Mouse (Mus musculus): Measurements from ENCODE around the gene Cyp11a1. TPM values are rescaled to one million over a fixed set of nuclear protein-coding genes. Genes with fewer than 3 reads are reported as not detected.
A peak's percentile ranks its signal among the peaks of the same experiment; 100 is the strongest.

Cyp11a1 gene
- total and polyA plus RNA-seq, 3 experiments: not detected

- Histone ChIP-seq H3K9ac (ENCODE audit: control insufficient read depth, low read depth, low read length, poor library complexity, severe bottlenecking) (no peak overlapping the region), H3K36me3 (ENCODE audit: control insufficient read depth in 1 of 2, insufficient read depth in 2 of 2, low read length in 2 of 2) (no peaks in the 10 kb centered on the region), H3K4me1 (ENCODE audit: control insufficient read depth in 1 of 2, insufficient read depth in 2 of 2, low read length in 2 of 2) (no peaks in the 10 kb centered on the region)
Measured at GRCm38 (mm10) chr9:57992060-57992459, 14.2 kb upstream of the Cyp11a1 start.

GRCm38 (mm10) chr9:57992781-57993591 lies 13.2 kb upstream of the Cyp11a1 start:
- no peaks in the 10 kb centered on the region for H3K79me2 ChIP-seq (ENCODE audit: control insufficient read depth, insufficient read depth, low read length, poor library complexity)
- DNase-seq (ENCODE audit: low read depth, low spot score): no peak
- peaks cover 0 to 4% of the 10 kb centered on the region in 2 experiments; a peak in 1 of 4 replicates for H3K4me1 ChIP-seq (ENCODE audit: control insufficient read depth in 1 of 2, insufficient read depth in 2 of 2, low read length in 2 of 2)
- H3K36me3 ChIP-seq (ENCODE audit: control insufficient read depth in 1 of 2, insufficient read depth in 2 of 2, low read length in 2 of 2): no peaks in the 10 kb centered on the region; a peak in 1 of 4 replicates
- H3K4me3 ChIP-seq (ENCODE audit: control insufficient read depth in 1 of 2, insufficient read depth in 1 of 2, low read depth in 2 of 2, low read length in 2 of 2): no peak overlapping the region
- H3K27me3 ChIP-seq (ENCODE audit: control insufficient read depth in 1 of 2, insufficient read depth in 2 of 2, low read length in 2 of 2): peaks cover 3 to 7% of the 10 kb centered on the region in 2 experiments; a peak in 3 of 4 replicates
- no peak overlapping the region for H3K9ac ChIP-seq (ENCODE audit: control insufficient read depth, low read depth, low read length, poor library complexity, severe bottlenecking)
- H3K27ac ChIP-seq (ENCODE audit: control insufficient read depth, low read depth, low read length): no peak overlapping the region
- TF ChIP-seq HCFC1 (IDR thresholded peaks at IDR 0.05; ENCODE audit: low read depth, low read length) (no peak), SIN3A (IDR thresholded peaks at IDR 0.05; ENCODE audit: low read length) (no peak), EP300 (IDR thresholded peaks at IDR 0.05; ENCODE audit: low read depth in 1 of 2, low read length in 2 of 2) (no peak), MYC (IDR thresholded peaks at IDR 0.05; ENCODE audit: low read depth, low read length) (no peak), USF1 (IDR thresholded peaks at IDR 0.05; ENCODE audit: low read depth, low read length) (no peak), POLR2AphosphoS5 (IDR thresholded peaks at IDR 0.05; ENCODE audit: borderline replicate concordance, low read depth, low read length) (no peak)
- H3K9me3 ChIP-seq (replicated peaks; ENCODE audit: insufficient read depth, low read length): no peaks in the 10 kb centered on the region

More at GRCm38 (mm10) chr9:57992060-57992459, 14.2 kb upstream of the Cyp11a1 start:
- Histone ChIP-seq H3K27ac (ENCODE audit: control insufficient read depth, low read depth, low read length) (no peak overlapping the region), H3K4me3 (ENCODE audit: control insufficient read depth in 1 of 2, insufficient read depth in 1 of 2, low read depth in 2 of 2, low read length in 2 of 2) (no peak overlapping the region), H3K27me3 (ENCODE audit: control insufficient read depth in 1 of 2, insufficient read depth in 2 of 2, low read length in 2 of 2) (peaks cover 3 to 8% of the 10 kb centered on the region in 2 experiments; a peak in 3 of 4 replicates), H3K79me2 (ENCODE audit: control insufficient read depth, insufficient read depth, low read length, poor library complexity) (no peaks in the 10 kb centered on the region), H3K9me3 (replicated peaks; ENCODE audit: insufficient read depth, low read length) (no peaks in the 10 kb centered on the region)
- DNase-seq (ENCODE audit: low read depth, low spot score): no peak
- TF ChIP-seq BHLHE40 (IDR thresholded peaks at IDR 0.05; ENCODE audit: borderline replicate concordance, low read depth, low read length) (no peak), CHD2 (IDR thresholded peaks at IDR 0.05; ENCODE audit: low read length) (no peak), MAX (IDR thresholded peaks at IDR 0.05; ENCODE audit: low read length) (no peak), GATA1 (IDR thresholded peaks at IDR 0.05; ENCODE audit: low read depth, low read length) (no peak), RAD21 (IDR thresholded peaks at IDR 0.05; ENCODE audit: low read depth, low read length) (no peak), KAT2A (conservative IDR thresholded peaks at IDR 0.05; ENCODE audit: low read depth, low read length) (no peak), ZKSCAN1 (IDR thresholded peaks at IDR 0.05; ENCODE audit: low read depth, low read length) (no peak)

GRCm38 (mm10) chr9:57995282-57995681 lies 10.9 kb upstream of the Cyp11a1 start:
- TF ChIP-seq NELFE (IDR thresholded peaks at IDR 0.05; ENCODE audit: low read depth, low read length) (no peak), ZC3H11A (IDR thresholded peaks at IDR 0.05; ENCODE audit: low read depth, low read length) (no peak), BHLHE40 (IDR thresholded peaks at IDR 0.05; ENCODE audit: borderline replicate concordance, low read depth, low read length) (no peak), SIN3A (IDR thresholded peaks at IDR 0.05; ENCODE audit: low read length) (no peak), CTCF (IDR thresholded peaks at IDR 0.05 in 2 of 3, conservative IDR thresholded peaks at IDR 0.05 in 1 of 3; ENCODE audit: control insufficient read depth in 1 of 3, insufficient read depth in 1 of 3, low read depth in 2 of 3, low read length in 3 of 3, poor library complexity in 1 of 3, severe bottlenecking in 1 of 3) (peak in 2 of 3 experiments; percentile 40 to 56; a peak in 5 of 6 replicates), USF2 (IDR thresholded peaks at IDR 0.05; ENCODE audit: borderline replicate concordance in 1 of 2, insufficient read depth in 1 of 2, low read depth in 1 of 2, low read length in 2 of 2) (no peak), RAD21 (IDR thresholded peaks at IDR 0.05; ENCODE audit: low read depth, low read length) (peak; percentile 34), TCF12 (IDR thresholded peaks at IDR 0.05; ENCODE audit: low read depth, low read length) (no peak), MEF2A (IDR thresholded peaks at IDR 0.05; ENCODE audit: extremely low read depth, insufficient replicate concordance, low read depth, low read length, poor library complexity, severe bottlenecking) (no peak), POLR2AphosphoS2 (IDR thresholded peaks at IDR 0.05; ENCODE audit: low read length) (no peak), POLR2AphosphoS5 (IDR thresholded peaks at IDR 0.05; ENCODE audit: borderline replicate concordance, low read depth, low read length) (no peak), SMC3 (IDR thresholded peaks at IDR 0.05; ENCODE audit: low read depth, low read length) (peak; percentile 51), ELF1 (IDR thresholded peaks at IDR 0.05; ENCODE audit: low read depth, low read length) (no peak), POLR2A (IDR thresholded peaks at IDR 0.05; ENCODE audit: control insufficient read depth in 1 of 2, insufficient read depth in 1 of 2, low read depth in 1 of 2, low read length in 2 of 2, poor library complexity in 1 of 2) (no peak)
- Histone ChIP-seq H3K36me3 (ENCODE audit: control insufficient read depth in 1 of 2, insufficient read depth in 2 of 2, low read length in 2 of 2) (no peaks in the 10 kb centered on the region; a peak in 1 of 4 replicates), H3K27me3 (ENCODE audit: control insufficient read depth in 1 of 2, insufficient read depth in 2 of 2, low read length in 2 of 2) (peaks cover 3 to 10% of the 10 kb centered on the region in 2 experiments), H3K27ac (ENCODE audit: control insufficient read depth, low read depth, low read length) (no peak overlapping the region), H3K79me2 (ENCODE audit: control insufficient read depth, insufficient read depth, low read length, poor library complexity) (no peaks in the 10 kb centered on the region), H3K9ac (ENCODE audit: control insufficient read depth, low read depth, low read length, poor library complexity, severe bottlenecking) (no peak overlapping the region), H3K4me1 (ENCODE audit: control insufficient read depth in 1 of 2, insufficient read depth in 2 of 2, low read length in 2 of 2) (peaks cover 0 to 4% of the 10 kb centered on the region in 2 experiments; a peak in 1 of 4 replicates), H3K9me3 (replicated peaks; ENCODE audit: insufficient read depth, low read length) (no peaks in the 10 kb centered on the region), H3K4me3 (ENCODE audit: control insufficient read depth in 1 of 2, insufficient read depth in 1 of 2, low read depth in 2 of 2, low read length in 2 of 2) (no peak overlapping the region)
- peak; percentile 27 for DNase-seq (ENCODE audit: low read depth, low spot score)

Measured in MEL (cell line).